Mouse (Mus musculus) right cerebral cortex, postnatal 14 days (tissue): ENCODE data around the gene Fam131c.

Source experiments
- DNase-seq: peaks from one replicate; pipeline ENCODE4 v3.0.0; 2022

The Fam131c gene

DNA sequence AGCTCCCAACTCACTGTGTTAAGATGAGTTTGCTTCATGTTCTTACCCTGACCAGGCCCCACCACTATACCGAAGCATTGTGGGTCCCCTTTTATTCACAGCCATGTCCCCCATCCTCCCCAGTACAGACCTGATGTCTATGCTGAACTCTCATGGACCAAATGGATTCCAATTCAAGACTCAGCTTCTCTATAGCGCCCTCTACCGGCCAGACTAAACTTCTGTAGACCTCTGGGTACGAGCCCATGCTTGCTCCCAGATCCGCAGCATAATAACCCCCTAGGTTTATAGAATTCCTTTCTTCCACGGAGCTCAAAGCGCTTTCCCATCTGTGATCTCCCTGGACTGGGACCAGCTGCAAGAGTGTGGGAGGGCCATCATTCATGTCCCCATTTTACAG lies 7.2 kb upstream of the Fam131c start:
- peak; percentile 17 for DNase-seq

DNA sequence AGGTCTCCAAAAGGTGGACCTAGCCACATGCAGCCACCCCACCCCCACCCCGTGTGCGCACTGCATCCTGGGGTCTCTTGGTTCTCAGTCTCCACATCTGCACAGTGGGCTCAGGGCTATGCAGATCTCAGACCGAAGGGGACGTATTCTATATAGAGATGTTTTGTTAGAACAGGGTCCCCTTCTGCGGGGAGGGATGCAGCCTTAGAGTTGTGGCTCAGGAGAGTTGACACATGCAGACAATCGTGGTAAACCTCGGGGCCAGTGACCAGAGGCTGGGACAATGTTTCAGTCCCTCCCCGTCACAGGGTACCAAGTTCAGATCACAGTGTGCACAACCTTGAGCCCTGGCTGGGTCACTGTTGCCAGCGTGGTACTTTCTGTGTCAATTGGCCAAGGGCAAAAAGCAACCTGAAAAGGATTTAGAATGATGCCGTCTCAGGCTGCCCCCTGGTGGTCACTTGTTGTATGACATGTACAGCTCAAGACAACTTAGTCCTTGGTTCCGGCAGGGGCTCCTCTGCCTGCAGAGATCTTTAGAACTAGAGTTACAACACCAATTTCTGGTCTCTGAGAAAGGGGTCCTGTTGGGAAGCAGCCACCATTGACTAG lies 5.0 kb upstream of the Fam131c start:
- DNase-seq = peak; percentile 84

DNA sequence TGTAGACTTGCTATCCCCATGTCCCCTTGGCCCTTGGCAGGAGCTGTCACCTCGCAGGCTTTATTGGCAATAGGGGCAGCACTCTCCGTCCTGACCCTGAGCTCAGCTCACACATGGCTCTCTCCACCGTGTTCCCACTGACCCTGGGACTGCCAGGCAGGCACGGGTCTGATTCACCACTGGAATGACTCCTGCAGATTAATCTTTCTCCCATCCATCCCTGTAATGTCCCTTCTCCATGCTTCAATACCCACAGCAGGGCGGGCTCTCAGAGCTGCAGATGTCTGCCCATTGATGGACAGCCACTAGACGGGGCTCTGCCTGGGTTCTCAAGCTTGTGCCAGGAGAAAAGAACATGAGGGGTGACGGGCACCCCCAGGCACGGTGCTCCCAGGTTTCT lies 2.9 kb upstream of the Fam131c start:
- peak; percentile 3 for DNase-seq

DNA sequence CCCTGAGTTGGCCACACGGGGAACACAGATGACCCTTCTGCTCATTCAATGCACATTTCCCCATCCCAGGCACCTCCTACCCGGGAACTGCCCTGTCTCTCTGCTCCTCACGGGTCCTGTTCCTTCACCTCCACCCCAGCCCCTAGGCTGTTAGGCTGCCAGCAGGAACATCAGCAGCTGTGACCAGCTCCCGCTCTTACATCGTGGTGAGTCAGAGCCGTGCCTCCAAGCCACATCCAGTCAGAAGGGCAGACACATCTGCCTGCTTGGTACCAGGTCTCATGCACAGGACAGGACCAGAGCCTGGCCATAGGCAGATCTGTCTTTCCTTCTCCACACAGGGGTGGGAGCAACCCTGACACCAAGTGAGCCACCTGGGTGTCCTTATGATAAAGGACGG lies 2.1 kb upstream of the Fam131c start:
- peak; percentile 6 for DNase-seq

DNA sequence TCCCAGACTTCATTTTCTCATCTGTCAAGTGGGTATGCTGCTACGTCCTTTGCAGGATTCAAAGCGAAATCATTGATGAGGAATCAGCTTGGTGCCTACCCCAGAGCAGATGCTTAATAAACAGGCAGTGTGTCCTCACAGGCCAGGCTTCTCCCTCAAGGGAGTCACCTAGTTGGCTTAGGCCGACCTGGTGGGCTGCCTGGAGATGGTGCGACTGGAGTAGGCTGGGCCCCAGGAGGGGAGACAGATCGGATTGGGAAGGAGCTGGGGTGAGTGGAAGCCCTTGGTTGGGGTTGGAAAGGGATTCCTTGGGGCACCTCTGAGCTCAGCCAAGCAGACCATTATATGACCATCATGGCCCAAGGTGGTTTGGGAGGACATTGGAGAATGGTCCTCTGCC lies 4.4 kb downstream of the Fam131c start:
- DNase-seq = no peak

DNA sequence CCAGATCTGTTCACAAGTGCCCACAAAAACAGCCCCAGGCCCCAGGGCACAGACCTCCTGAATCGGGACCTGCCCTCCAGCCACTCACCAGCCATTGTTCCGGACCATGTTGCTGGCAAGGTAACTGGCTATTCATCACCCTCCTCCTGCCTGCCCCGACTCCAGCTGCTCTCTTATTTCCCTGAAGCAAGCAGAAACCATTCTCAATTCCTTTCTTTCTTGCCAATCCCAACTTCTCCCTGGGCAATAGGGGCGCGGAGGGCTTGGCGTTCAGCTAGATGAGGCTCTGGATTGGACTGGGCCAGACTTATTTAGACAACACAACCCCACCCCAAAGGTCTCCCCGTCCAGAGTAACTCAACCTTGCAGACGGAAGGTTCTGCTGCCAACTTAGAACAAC lies 11.7 kb downstream of the Fam131c start:
- no peak for DNase-seq

DNA sequence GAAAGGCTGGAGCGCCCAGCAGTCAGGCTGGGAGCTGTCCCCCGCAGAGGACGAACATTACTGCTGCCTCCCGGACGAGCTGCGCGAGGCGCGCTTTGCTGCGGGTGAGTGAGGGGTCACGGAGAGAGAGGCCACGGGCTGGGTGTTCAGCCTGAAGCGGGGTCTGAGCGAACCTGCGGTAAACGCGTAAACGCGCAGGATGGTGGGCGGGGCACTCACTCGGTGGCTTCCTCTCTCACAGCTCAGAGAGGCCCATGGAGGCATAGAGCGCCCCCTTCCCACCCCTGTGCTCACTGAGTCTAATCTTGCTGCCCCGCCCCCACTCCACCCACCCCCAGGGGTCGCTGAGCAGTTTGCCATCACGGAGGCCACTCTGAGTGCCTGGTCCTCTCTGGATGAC lies 14.4 kb downstream of the Fam131c start:
- DNase-seq = no peak

DNA sequence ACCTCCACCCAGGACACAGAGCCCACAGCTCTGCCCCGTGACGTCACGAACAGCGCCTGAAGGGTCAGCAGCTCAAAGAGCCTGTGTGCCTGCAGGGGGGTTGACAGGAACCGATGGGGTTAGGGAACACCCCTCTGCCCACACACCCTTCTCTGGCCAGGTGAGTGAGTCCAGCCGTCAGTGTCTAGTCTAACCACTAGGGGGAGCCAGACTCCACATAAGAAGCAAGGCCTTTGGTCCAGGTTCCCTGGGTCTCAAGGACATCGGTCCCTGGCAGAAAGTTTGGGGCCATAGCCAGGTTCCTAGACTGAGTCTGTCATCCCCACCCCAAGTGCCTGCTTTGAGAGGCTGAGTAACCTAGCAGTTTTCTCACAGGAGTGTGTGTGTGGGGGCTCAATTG lies 17.3 kb downstream of the Fam131c start:
- DNase-seq = no peak

DNA sequence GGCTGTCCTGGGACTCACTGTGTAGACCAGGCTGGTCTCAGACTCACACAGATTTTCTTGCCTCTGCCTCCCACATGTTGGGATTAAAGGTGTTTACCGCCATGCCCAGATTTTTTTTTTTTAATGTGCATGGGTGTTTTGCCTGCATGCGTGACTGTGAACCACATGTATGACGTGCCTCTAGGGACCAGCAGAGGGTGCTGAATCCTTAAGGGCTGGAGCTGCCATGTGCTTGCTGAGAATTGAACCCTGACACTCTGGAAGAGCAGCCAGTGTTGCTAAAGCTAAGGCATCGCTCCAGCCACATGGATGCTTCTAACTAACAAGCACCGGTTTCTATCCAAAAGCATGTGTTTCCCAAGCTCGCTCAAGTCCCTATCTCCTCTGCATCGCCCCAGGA lies 18.1 kb downstream of the Fam131c start:
- DNase-seq = no peak

DNA sequence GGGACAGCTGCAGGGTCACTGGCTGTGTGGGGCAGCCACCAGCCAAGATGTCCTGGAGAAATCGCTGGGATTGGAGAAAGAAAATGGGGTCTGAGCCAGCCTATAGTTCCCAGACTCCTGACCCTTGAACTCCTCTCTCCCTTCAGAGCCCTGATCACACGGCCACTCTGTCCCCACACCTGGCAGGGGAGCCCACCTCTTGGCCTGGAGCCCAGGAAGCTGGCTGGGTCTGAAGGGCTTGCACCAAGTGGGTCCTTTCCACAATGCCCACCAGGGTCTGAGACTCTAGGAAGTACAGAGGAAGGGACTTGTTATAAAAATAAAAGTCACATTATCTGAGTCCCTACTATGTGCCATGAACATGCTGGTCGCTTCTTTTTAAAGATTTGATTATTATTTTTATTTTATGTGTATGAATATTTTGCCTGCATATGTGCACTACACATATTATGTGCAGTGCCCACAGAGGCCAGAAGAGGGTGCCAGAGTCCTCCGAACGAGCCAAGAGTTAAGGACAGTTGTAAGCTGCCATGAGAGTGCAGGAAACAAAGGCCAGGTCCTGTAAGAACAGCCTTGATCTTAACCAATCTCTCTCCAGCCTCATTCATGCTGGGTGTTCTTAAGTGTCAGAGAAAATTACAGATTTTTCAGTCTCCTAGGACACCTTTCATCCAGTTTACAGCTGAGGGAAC lies 19.2 kb downstream of the Fam131c start:
- DNase-seq = peak; percentile 78

DNA sequence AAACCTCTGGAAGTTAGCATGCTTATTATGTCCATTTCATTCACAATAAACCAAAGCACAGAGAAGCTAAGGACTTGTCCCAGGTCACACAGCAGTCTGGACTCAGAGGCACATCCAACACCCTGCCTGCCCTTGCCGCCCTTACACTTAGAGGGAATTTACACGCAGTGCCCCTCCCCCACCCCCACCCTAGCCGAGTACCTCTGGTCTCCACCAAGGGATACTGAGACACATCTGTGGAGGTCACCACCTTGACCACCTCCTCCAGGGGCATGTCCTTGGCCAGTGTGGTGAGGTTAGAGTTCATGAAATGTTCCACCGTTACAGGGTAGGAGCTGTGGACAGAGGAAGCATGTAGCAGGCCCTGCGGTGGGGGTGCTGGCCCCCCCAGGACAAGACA lies 19.9 kb downstream of the Fam131c start:
- no peak for DNase-seq

DNA sequence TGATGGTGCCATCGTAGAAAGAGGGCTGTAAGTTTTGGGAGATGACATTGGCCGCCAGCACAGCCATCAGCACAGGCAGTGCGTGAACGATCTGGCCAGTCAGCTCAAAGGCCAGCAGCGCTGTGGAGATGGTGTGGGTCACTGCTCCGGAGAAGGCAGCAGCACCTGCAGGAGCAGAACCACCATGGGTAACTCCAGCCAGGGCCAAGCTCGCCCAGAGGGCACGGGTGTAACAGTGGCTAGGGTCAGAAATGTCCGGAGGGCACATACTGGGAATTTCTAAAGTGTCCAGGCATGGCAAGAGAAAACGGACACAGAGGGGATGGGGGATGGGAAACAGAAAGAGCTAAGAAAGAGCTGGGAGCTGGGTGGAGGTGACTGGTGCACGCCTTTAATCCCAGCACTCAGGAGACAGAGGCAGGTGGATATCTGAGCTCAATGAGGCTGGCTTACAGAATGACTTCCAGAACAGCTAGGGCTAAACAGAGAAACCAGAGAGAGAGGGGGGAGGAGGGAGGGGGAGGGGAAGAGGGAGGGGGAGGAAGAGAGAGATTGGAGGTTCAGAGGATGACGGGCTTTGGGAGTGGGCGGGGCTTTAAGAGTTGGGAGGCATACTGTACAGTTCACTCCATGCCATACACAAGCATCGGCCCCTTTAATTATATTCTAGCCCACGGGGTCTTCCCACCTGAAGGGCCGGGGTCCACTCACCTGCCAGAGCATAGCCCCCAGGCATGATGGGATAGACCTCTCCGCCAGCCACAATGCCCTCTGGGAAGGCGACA lies 21.5 kb downstream of the Fam131c start:
- no peak for DNase-seq

DNA sequence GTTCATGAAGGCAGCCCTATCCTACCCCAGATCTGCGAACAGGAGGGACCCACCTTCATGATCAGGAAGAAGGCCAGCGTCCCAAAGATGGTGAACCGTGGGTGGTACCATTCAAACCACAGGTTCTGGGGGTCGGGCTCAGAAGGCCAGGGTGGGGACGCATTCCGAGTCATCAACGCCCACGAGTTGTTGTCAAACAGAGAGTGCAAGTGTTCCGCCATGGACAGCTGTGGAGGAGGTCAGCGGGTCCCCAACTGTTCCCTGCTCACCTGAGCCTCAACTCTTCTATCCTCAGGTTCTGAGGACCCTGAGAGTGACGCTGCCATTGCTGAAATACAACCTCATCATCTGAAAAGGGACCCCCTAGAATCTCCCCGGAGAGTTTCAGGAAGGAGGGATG lies 23.3 kb downstream of the Fam131c start:
- DNase-seq = no peak

DNA sequence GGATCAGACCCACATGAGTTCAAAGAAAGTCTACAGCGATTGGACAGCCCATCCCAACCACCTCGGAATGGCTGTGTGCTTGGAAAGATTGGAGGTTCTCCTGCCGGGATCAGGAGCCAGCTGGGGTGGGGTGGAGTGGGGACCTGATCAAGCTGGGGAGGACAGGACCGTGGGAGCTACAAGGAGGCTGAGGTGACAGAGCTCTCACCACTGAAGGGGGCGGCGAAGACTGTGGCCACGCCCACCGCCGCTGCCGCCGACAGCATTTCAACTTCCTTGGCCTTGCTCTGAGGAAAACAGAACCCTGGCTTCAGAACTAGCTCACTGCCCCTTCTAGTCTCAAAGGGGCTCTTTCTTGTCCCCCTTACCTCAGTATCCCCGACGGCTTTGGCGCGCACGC lies 26.7 kb downstream of the Fam131c start:
- DNase-seq = no peak

DNA sequence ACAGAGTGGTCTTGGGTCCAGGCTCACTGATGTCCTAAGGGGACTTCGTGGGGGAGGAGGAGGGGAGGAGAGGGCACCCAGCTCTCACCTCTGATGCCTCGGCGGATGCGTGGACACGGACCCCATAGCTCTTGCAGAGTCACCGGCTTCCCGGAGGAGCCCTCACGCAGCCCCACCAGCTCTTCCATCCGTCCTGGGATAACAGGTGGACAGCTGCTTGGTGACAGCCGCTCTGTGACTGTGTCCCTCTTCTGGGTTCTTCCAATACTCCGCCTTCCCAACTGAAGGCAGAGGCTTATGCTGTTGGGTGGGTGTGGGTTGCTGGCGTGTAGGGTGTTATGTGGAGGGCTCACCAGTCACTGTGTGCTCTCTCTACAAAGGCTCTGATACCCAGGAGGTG lies 29.8 kb downstream of the Fam131c start:
- no peak for DNase-seq

DNA sequence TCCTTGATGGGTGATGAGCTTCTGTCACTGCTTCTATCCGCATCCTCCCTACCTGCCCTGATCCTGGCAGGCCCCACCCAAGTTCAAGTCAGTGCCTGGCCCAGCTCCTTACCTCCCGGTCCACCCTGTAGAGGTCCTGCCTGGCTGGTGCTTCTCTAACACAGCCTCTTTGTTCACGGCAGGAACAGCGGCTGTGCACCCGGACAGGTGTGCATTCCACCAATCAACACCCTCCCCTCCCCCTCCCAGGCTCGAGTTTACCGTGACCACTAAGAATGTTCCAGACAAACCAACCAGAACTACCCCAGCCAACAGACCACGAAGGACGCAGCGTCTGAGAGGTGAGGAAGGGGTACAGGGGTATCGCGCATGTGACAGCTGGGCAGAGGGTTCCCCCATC lies 30.5 kb downstream of the Fam131c start, which contains the start of gene Clcnka:
TSS of gene Clcnka (minus strand) at position 180 of the 400 bp plus-strand sequence.
- no peak for DNase-seq

DNA sequence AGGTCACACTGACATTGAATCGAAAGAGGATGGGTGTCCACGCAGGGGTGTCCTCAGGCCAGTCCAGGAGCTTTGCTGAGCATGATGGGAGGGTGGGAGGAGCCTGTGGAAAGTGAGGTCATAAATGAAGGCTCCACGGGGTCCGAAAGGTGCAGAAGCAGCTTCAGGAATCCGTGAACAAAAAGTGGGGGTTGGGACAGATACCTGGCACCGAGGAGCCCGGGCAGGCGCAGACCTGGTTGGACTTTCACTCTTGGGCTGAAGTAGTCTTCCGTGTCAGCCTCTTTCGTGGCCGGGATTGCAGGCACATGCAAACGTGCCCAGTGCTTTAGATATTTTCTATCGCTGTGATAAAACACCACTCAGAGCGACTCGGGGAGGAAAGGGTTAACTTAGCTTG lies 32.2 kb downstream of the Fam131c start:
- no peak for DNase-seq

DNA sequence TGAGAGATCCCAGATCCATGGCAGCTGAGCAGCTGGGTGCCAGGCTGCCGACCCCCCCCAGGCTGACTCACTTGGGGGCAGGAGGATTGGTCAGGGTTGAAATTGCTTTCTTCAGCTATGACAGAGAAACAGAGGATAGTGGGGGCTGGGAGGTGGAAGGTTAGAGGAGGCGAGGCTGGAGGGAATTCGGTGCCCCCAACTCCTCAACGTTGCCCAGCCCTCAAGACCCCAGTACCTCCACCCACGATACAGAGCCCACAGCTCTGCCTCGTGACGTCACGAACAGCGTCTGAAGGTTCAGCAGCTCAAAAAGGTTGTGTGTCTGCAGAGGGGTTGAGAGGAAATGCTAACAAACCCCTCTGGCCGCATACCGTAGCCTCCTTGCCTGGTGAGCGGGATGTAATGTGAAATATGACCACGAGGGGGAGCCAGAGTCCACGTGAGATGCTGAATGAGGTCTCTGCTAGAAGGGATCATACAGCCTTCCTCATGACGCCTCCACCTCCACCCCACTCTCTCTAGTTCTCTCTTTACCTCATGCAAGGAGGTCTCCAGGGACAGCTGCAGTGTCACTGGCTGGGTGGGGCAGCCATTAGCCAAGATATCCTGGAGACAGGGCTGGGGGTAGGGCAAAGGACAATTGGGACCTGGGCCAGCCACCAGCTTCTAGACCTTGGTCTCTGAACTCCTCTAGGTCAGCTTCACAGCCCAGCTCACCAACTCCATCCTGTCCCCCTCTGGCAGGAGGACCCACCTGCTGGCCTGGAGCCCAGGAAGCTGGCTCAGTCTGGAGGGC lies 36.7 kb downstream of the Fam131c start:
- peak; percentile 87 for DNase-seq

DNA sequence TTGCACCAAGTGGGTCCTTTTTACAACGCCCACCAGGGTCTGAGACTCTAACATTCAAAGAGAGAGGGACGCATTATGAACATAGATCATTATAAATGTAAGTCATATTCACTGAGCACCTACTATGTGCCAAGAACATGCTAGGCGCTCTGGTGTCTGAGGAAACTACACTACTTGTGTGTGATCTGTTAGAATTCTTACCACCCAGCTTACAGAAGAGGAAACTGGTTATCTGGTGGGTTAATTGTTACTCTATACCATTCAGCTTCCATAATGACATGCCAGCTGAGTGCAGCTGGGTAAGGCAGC lies 37.2 kb downstream of the Fam131c start:
- DNase-seq = no peak

DNA sequence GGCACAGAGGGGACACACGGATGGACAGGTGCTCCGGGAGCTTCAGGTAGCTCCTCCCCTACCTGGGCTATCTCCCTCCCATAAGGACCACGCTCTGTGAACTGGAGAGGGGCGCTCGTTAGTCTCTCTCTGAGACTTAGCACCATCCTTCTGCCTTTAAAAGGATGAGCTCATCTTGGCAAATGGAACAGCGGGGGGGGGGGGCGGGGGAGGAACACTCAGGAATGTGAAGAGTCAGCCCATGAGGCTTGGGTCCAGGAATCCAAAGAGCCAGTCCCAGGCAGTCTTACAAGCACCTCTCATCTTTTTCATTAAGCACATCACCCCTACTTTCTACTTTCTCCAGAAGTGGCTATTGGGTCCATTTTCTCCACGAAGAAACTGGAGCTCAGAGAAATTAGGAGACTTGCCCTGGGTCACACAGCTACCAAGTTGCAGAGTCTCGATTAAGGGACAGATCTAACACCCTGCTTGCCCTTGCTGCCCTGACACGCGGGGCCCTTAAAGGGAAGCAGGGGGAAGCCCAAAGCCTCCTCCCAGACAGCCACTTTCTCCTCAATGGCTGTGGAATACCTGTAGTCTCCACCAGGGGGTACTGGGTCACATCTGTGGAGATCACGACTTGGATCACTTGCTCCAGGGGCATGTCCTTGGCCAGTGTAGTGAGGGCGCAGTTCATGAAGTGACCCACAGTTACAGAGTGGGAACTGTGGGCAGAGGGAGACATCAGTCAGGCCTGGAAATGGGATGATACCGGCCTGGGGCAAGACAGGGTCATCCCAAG lies 38.7 kb downstream of the Fam131c start:
- DNase-seq = peak; percentile 44

DNA sequence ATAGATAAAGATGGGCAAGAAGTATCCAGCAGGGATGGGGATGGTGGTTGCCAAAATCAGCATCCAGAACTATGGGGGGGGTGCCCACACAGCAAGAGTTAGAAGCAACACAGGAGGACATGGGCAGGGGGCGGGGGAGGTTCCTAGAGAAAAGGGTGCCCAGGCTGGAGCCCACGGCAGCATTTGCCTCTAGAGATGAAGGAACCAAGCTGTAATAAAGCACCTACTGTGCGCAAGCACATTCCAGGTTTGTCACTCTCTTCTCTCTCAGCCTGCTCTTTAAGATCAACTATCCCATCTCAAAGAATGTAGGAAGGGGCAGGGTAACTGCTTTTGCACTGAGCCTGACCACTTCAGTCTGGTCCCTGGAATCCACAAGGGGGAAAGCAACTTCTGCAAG lies 40.6 kb downstream of the Fam131c start:
- DNase-seq = no peak

DNA sequence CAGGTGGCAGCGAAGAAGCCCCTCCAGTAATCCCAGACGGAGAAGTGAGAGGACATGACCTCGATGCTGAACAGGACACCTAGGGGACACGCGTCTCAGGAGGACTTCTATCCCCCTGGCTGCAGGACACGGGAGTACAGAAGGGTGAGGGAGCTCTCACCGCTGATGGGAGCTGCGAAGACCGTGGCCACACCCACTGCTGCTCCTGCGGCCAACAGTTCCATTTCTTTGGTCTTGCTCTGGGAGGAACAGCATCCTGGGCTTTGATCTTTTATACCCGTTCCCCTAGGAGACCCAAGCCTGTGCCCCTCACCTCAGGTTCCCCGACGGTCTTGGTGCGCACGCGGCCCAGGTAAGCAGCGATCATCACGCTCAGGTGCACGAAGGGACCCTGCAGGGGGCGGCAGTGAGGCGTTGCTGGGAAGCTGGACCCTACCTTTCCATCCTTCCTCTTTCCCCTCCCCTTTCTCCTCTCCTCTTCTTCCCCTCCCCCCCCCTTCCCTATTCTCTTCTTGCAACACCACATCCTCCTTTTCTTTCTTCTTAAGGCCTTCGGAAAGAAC lies 43.5 kb downstream of the Fam131c start:
- DNase-seq = no peak
